23 mouse cellular contexts compared by ENCODE assay signal in genomic region chr5:88966507-88966906, GRCm38 (mm10).
DNase-seq lines count a peak whose midpoint lies in the region; ATAC-seq lines count a peak whose summit lies in the region.
"Had no signal": no experiment of that assay in that cellular context is flagged by ENCODE, and none has a peak within 500 bp of the region (broad histone marks: within the 10 kb centered on the region; RNA-seq: fewer than 3 reads in every experiment).

No protein-coding gene starts in this region.

- ATAC-seq in frontal cortex, adult (ENCODE audit: low TSS enrichment), result 0 out of 2 replicates have a peak, but pooled peaks have one; percentile 41
- no peak for ATAC-seq in midbrain, embryonic 15.5 days (replicated peaks)
- ATAC-seq: CD4-positive, CD25-positive, alpha-beta regulatory T cell, adult 4 months; forebrain, embryonic 13.5 days; forebrain, embryonic 15.5 days; forebrain, postnatal 0 days had no signal

- DNase-seq in frontal cortex, adult 2 months (ENCODE audit: extremely low spot score in 1 of 2, low spot score in 1 of 2), result no peak
- peak; percentile 2 for DNase-seq in heart, adult 11 months
- no peak for DNase-seq in heart, adult 8-10 months (ENCODE audit: low spot score)
- DNase-seq in NIH3T3 (ENCODE audit: low read depth), result peak; percentile 55
- no peak for DNase-seq in left cerebral cortex, adult 8-10 months (ENCODE audit: low spot score in 2 of 2)
- DNase-seq: adrenal gland, adult 2 months; adrenal gland, postnatal 10 days; adrenal gland, postnatal 25 days; cerebellum, adult 11-12 months; cerebellum, adult 2 months; cerebellum, adult 9-10 months; cerebellum, postnatal 10 days; cerebellum, postnatal 25 days; forebrain, postnatal 0 days had no signal

- H3K36me3 ChIP-seq in midbrain, embryonic 15.5 days (replicated peaks), result no peaks in the 10 kb centered on the region
- H3K36me3 ChIP-seq: embryonic facial prominence, embryonic 10.5 days; embryonic facial prominence, embryonic 12.5 days; forebrain, embryonic 15.5 days; G1E had no signal

- no peaks in the 10 kb centered on the region for H3K9me3 ChIP-seq in midbrain, embryonic 15.5 days
- H3K9me3 ChIP-seq: embryonic facial prominence, embryonic 10.5 days; embryonic facial prominence, embryonic 12.5 days; forebrain, embryonic 13.5 days; forebrain, embryonic 15.5 days had no signal

- H3K4me1 ChIP-seq in midbrain, embryonic 15.5 days, result no peaks in the 10 kb centered on the region
- H3K4me1 ChIP-seq: embryonic facial prominence, embryonic 12.5 days; forebrain, embryonic 13.5 days; forebrain, embryonic 15.5 days had no signal

- no peak overlapping the region for H3K4me3 ChIP-seq in midbrain, embryonic 15.5 days
- H3K4me3 ChIP-seq: embryonic facial prominence, embryonic 10.5 days; embryonic facial prominence, embryonic 12.5 days; forebrain, embryonic 13.5 days; forebrain, embryonic 15.5 days had no signal

- WGBS in midbrain, embryonic 15.5 days, result 91% methylated on average over 4 of the region's 4 CpGs

- no peak overlapping the region for H3K4me2 ChIP-seq in midbrain, embryonic 15.5 days
- H3K4me2 ChIP-seq: embryonic facial prominence, embryonic 12.5 days; forebrain, embryonic 13.5 days; forebrain, embryonic 15.5 days had no signal

- no peak overlapping the region for H3K9ac ChIP-seq in midbrain, embryonic 15.5 days
- H3K9ac ChIP-seq: embryonic facial prominence, embryonic 12.5 days; forebrain, embryonic 13.5 days; forebrain, embryonic 15.5 days; forebrain, postnatal 0 days had no signal

- H3K27me3 ChIP-seq in midbrain, embryonic 15.5 days (replicated peaks), result no peaks in the 10 kb centered on the region
- H3K27me3 ChIP-seq: CH12.LX; embryonic facial prominence, embryonic 12.5 days; forebrain, embryonic 13.5 days; forebrain, embryonic 15.5 days had no signal

- H3K27ac ChIP-seq in midbrain, embryonic 15.5 days, result no peak overlapping the region
- H3K27ac ChIP-seq: embryonic facial prominence, embryonic 10.5 days; embryonic facial prominence, embryonic 12.5 days; forebrain, embryonic 13.5 days; forebrain, embryonic 15.5 days had no signal

Comparison
In these comparisons a context has a peak if more than half of its experiments do, and no peak if none do; other contexts are left out.
1. DNase-seq: peak in heart, adult 11 months (single experiment) and NIH3T3 (single experiment); none in frontal cortex, adult 2 months (0 of 2), heart, adult 8-10 months (single experiment) and left cerebral cortex, adult 8-10 months (0 of 2).